Mouse (Mus musculus) layer of hippocampus, postnatal 36 days (tissue): ENCODE measurements around the gene Shank1. TPM values are rescaled to one million over a fixed set of nuclear protein-coding genes. Genes with fewer than 3 reads are reported as not detected.
"Not testable (repeated sequence)": the region's sequence is repeated elsewhere in the genome, so short reads cannot be mapped to it uniquely, and the experiment has no call there.

Experiments used
- DNase-seq, 2 experiments: peaks; one replicate each; pipeline ENCODE4 v3.0.0; 2022
- total RNA-seq, 2 experiments: library from RNA; stranded (reverse); gene quantifications; 2 replicates each; pipeline ENCODE4 v1.2.3; 2021

The Shank1 gene
- 100 to 1,000 TPM; 588 to 654 TPM for total RNA-seq

DNA sequence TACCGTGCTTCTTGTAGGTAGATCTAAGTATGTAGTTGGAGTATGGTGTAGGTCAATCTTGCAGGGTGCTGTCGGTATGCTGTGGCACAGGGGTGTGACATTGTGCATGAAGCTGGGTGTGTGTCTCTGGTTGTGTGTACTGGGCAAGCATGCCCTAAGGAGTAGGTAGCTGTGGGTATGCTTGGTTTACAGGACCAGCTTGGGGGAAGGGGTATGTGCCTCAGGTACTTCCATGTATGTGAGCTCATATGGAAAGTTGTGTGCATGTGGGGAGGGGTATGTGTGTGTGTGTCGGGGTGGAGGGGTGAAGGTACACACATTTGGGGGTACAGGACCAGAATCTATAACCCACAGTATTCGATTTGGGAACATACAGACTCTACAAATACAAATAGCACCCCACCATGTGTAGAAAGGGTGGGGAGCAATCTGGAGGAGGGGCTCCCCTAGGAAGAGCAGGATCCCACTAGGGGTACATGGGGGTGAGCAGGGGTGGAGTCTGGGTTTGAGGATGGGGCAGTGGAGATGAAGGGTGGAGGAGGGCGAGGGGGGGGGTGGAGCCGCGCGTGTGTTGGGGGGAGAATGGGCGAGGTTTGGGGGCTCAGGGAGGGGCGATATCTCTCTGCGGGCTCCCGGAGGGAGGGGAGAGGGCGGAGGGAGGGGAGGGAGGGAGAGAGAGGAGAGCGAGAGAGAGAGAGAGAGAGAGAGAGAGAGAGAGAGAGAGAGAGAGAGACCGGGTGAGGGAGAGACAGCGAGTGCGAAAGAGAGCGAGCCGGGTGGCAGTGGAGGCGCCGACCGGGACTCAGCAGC lies at the start of gene Shank1:
Gene Shank1, plus strand, starts transcription at position 779 of the 810 bp plus-strand sequence.
- DNase-seq = no peak

DNA sequence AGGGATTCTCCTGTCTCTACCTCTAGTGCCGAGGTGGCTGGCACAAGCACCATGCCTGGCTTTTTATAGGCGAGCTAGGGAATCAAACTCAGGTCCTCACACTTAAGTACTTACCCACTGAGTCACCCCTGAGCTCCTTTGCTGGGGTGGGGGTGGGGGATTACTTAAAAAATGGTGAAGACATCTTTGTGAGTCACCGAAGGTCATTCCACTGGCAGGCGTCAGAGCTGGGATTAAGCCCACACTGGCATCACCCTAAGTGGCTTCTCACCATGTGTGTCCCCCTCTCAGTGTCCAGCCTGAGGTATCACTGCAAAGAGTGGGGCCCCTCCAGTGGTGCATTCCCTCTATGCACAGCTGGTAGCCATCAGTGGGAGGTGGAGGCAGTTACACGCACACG lies 49.6 kb upstream of the Shank1 start:
- DNase-seq = no peak

DNA sequence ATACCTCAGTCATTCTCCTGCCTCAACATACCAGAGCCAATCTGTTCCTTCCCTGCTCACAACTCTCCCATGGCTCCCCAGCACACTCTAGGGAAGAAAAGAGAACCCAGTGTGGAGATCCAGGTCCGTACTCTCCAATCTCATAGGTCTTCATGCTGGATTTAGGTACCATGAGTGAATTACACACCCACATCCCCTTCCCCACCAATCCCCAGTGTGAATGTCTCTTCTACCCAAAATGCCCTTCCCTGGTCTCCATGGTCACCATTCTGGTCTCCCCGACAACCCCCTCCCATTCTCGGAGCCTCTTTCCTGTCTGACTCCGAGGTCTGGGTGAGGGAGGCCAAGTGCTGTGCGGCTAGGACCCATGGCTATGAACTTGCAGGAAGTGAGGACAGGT lies 48.9 kb upstream of the Shank1 start, which contains the start of gene Gm15517:
Gene Gm15517, plus strand, starts transcription at position 301 of the 400 bp plus-strand sequence.
- no peak for DNase-seq

DNA sequence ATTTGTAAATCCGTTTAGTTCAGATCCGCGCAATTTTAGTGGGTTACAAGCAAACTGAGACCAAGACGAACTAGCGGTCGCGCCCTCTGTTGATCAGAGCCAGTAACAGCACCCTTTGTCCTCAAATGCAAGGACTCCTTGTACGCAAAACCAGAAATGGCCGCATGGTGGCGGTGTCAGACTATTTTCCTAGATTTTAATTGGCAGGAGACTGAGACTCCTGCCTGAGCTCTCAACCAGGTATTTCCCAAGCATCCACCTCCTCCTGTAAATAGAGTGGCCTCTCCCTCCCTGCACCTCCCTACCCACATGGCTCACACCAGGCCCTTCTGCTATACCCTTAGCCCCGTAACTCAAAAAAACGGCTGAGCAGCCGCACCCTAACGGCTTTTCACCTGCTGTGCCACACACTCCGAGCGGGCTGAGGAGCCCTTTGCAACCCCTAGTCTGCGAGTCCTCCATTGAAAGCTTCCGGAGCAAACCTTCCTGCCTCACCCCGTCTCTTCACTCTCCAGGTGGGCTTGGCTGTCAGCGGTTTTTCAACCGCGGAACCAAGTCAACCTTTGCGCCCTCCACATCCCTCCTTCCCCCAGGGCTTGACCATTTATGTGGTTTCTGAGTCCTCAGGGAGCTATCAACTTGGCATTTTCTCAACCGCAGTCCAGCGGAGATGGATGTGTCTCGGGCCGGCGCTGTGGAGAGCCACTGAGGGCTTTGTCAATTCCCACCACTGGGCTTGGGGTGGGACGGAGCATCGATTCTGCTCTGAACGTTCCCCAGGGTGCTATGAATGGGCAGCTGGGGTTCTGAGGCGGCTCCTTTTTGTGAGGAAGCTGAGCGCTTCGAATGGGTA lies 47.0 kb upstream of the Shank1 start:
- DNase-seq = peak; percentile 93 to 97

DNA sequence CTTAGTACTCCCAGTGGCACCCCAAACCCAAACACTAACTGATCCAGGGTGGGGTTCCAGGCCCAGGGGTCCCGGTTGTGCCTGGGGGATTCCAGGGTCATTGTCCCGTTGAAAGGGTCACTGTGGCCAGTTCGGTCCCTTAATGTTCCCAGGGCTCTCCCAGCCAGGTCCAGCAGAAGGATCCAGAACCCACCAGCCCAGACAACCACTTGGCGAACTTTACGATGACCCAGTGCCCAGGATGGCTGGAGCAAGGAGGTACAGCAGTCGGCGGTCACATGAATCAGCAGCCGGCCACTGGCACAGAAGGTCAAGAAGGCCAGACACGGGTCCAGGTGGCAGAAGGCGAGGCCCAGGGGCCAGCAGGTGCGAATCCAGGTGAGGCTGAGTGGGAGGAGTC lies 41.9 kb upstream of the Shank1 start:
- DNase-seq = no peak

DNA sequence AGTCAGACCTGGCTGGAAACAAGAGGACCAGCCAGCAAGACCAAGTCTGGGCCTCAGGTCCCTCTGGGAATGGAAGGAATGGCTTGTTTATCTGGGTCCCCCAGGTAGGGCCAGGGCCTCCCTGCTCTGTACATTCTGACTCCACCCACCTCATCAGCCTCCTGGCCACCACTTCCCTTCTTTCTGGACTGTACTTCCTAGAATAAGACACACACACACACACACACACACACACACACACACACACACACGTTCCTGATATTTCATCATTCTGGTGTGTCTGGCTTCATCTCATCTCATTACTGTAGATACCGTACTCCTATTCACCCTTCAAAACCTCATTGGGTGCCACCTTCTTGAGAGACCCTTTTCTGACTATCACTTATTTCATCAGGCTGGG lies 40.7 kb upstream of the Shank1 start:
- no peak for DNase-seq

DNA sequence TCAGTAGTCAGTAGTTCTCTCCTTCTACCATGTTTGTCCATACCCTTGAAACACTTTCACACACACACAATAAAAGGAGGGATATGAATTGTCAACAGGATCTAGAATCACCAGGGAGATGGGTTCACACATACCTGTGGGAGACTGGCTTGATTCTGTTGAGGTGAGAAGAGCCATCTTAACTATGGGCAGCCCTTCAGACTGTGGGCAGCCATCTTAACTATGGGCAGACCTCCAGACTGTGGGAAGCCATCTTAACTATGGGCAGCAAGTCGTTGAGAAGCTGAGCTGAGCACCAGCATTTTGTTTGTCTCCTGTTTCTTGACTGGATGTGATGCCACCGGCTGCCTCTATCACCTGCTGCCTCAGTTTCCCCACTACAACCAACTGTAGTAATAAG lies 38.7 kb upstream of the Shank1 start:
- DNase-seq = no peak

DNA sequence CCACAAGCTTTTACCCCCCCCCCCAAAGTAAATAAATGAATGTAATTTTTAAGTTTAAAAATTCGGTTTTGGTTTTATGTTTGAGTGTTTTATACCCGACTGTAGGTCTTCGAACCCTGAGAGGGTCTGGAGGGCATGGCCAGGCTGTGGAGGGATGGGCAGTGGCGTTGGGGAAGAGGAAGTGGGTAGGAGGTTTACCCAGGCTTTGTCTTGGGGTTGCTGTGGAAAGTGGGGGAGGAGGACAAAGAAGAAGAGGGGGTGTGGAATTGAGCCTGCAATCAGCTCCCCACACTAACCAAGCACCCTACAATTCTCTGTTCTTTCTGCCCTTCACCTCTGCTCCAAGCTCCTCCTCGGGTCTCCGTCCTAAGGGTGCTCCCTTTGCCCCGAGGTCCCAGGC lies 37.5 kb upstream of the Shank1 start:
- no peak for DNase-seq

DNA sequence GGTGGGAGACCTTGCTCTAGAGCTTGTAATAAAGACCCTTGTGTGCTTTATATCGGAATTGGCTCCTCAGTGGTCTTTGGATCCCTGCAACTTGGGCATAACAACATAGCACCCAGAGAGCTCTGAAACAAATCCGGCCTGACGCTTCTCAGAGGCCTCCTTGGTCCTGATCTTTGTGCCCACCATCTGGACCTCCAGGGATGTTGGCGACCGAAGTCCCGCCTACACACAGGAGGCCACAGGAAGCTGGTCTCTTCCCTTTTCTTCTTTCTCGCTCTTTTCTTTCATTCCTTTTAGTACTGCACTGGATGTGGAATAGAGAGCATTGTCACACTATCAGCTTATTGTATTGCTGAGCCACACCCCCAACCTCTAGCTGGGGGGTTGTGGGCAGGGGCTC lies 36.6 kb upstream of the Shank1 start:
- DNase-seq = no peak

DNA sequence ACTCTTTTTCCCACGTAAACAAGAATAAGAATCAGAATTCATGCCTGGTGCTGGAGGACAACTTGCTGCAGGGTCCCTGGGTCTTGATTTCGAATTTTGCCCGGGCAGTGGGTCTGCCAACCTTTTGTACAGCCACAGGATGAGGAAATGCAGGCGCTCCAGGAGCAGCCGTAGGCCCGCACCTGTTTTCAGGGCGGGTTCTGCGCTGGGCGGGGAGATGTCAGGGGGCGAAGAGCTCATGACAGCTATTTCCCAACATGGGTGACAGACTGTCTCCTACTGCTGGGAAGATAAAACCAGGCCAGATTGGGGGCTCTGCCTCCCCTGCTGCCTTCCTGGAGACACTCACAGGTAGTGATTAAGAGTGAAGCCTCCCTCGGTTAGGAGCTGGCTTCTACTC lies 36.0 kb upstream of the Shank1 start:
- no peak for DNase-seq

DNA sequence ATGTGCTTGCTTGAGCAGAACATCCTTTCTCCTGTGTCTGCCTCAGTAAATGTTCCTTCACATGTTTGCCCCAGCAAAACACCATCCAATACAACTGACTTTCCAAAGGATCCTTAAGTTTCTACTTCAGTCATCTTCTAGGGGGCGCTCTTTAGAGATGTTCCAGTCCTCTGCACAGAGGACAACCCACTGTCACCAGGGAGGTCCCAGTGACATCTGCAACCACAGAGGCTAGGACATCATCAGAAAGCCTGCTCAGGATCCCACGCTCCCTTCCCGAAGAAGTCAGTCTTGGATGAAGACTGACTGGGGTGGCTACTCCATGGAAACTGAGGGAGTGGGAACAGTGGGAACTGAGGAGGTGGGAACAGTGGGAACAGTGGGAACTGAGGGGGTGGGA lies 34.5 kb upstream of the Shank1 start:
- DNase-seq = no peak

DNA sequence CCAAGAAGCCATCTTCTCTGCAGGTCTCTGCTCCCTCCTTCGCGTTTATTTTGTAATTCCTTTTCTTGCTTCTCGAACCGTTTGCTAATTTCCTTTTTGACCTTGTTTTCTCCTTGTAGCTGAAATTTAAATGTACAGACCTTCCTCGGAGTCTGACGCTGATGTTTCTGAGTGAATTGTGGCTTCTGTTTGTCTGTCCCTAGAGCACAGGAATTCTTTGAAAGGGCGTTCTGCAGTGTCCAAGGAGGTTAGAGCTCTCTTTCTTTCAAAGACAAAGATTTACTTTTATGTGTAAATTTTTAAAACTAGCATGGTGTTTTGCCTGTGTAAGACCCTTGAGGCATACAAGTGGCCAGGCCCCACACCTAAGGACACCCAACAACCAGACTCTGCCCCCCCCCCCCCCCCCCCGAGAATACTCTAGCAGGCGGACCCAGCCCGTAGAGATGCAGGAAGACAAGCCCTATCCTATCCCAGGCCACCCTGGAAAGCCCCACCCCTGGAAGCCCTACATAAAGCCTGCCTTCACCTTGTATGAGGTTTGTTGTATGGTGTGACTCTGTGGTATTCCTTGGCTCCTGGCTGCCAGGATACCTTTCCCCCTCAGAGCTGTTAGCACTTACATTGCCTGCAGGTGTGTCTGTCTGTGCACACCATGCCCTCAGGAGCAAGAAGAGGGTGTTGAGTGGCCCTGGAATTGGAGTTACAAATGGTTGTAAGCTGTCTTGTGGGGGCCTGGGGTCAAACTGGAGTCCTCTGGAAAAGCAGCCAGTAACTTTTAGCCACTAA lies 33.4 kb upstream of the Shank1 start:
- DNase-seq = no peak

DNA sequence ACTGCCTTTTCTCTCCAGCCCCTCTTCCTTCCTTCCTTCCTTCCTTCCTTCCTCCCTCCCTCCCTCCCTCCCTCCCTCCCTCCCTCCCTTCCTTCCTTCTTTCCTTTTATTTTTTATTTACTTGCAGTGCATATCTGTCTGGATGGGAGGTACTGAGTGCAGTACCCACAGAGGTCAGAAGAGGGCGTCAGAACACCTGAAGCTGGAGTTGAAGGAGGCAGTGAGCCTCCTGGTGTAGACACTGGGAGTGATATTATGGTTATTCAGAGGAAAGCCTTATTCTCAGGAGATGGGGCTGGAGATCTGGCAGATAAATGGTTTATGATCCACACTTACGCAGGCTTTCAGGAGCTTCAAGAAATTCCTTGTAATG lies 32.8 kb upstream of the Shank1 start:
- peak in 1 of 2 experiments; percentile 29 for DNase-seq

DNA sequence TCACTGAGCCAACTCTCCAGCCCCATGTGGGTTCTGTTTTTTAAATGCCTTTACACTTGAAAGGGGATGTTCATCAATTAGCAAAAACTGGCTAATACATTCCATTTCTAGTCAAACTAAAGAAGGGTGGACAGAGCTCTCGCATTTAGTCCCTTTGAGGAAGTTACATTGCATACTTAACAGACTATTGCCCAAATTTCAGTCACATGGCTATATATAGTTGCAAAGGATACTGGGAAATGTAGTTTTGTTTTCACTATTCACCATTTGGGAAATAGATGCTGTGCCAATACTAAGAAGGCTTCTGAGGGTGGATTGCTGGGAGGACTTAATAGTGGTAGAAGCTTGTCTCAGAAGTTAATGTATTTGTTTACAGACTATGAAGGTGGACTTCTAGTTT lies 29.1 kb upstream of the Shank1 start:
- DNase-seq = no peak

DNA sequence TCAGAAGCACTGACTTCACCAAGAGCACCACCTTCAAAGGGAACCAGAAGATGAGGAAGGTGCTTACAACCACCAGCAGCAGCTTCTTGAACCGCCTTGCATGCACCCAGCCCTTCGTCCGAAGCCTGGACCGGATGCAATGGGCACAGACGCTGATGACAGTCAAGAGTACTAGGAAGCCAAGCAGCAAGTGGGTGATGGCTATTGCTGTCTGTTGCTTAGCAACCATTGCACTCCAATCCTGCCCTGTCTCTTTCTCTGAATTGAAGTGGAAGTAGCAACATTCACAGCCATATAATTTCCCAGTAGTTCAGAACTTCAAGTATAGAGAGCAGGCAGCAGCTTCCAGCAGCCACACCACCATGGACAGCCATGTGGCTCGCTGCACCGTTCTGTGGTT lies 28.5 kb upstream of the Shank1 start:
- no peak for DNase-seq

DNA sequence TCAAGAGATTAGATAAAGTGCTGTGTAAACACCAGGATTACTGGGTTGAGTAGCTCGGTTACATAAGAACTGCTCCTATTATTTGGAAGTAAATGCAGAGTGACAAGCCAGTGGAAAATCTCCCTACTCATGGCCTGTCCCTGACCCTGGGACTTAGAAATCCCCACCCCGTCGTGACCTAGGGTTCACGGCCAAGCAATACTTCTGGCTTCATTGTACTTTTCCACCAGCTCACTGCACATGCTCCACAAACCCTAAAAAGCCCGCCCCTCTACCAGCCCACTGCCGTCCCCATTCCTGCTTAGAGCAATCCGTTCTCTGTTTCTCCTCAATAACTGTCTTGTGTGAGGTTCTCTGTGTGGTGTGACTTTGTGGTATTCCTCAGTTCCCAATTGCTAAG lies 22.3 kb upstream of the Shank1 start:
- DNase-seq = no peak

DNA sequence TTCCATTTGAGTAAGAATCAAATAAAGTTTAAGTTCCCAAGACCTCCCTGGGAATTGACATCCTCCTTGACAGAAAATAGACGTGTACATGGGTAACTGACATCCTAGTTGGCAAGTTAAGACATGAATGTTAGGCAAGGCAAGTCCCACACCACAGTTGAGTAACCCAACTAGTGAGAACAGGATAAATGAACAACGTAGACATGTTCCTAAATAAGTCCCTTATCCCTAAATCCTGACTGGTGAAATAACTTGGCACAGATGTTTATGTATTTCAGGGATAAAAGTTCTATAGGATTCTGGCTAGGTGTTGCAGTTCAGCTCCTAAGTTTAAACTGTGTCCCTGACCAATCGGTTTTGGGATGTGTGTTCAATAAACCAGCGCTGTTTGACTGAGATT lies 19.1 kb upstream of the Shank1 start:
- no peak for DNase-seq

DNA sequence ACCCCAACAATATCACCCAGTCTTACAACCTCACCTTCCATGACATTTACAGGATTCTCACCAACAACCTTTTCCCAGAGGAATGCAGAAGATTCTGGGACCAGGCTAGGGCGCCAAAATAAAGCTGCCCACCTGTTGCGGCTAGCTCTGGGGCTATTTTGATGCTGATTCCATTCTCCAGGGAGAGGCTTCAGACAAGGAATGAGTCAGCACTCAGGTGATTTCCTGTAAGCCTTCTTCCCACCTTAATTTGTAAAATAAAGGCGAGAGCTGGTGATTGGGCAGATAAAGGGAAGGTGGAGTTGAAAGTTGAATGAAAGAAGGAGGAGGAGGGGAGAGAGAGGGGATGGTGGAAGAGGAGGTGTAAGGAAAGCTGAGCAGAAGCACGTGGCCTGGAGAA lies 18.6 kb upstream of the Shank1 start:
- DNase-seq = no peak

DNA sequence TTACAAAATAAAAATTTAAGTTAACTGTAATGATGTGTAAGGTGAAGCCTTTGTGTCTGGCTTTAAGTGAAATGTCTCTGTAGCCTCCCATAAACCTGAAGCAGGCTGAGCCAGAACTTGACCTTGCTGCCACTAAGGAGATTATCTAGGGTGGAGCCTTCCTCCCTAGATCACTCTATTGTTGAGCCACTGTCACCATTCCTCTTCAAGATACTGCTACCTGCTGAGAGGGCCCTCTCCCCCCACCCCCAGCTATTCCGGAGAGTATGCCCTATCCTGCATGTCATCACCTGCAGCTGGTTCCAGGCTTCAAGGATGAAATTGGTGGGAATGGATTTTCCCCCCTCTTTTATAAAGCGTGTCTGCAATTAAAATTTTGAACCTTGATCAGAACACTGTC lies 12.6 kb upstream of the Shank1 start:
- not testable (repeated sequence) for DNase-seq

DNA sequence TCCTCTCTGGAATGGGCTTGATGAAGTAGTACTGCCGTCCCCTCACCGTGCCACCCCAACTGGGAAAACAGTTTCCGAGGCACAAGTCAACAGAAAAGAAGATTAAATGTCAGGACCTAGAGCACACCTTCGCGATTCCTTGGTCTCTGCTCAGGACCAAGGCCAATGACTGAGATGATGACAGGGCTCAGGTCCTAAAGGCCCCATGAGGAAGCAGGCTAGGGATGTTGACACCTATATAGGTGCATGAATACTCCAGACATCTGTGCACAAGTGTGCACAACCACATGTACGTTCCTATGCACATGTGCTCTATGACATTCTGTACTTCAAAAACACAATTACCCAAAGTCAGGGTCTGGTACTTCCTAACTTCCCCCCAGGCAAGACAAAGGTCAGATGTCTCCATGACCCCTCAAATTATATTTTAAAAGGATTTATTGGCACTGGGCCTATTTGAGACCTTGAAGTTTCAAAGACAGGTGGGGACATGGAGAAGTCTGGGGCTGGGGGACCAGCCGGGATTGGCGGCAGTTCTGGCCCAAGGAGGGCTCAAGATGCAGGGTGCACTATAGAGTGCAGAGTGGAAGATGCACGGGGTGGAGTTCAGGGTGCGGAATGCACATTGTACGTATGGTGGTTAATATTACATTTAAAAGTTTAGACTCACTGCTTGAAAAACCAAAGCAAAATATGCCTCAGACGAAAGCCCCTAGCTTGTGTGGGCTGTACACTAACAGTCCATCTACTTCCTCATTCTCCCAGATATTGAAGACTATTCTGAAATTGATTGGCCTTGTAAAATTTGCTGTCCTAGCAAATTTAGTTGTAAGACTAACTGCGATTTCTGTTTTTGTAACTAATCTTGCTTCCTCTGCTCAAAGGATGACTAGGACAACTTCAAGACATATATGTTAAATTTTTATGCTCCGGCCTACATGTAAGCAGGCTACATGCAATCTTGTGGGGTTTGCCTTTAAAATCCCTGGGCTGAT lies 6.4 kb upstream of the Shank1 start:
- DNase-seq = no peak

DNA sequence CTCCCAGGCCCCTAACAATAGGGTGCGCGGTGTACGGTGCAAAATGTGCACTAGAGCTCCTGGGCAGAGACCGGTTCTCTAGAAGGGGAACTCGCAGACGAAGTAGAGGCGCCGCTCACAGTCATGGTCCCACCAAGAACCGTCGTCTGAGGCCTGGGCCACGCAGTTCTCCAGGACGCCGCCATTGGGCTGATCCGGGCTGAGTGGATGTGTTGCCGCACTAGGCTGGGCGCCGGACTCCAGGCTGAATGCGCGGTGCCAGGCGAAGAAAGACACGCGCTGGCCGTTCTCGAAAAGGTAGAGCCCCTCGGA lies 5.6 kb upstream of the Shank1 start:
- DNase-seq = no peak
